ENCODE assay signal across 32 mouse cellular contexts in the genomic region with DNA sequence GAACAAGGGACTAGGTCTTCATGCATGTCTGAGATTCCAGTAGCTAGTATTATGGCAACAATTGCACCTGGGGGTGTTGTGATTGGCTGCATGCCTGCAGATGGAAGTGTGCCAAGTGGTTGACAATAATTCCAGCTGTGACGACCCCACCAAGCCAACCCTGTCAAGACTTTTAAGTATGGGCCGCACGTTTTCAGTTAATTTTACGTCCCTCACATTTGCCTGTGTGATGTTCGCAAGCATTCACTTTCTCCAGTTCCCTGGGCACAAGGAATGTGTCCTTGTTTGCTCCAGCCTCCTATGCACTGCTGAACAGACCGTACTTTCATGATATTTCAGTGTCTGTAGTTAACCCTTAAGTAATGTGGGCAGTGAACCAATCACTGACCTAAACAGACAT. TPM values are rescaled to one million over a fixed set of nuclear protein-coding genes. Genes with fewer than 3 reads are reported as not detected.
DNase-seq lines count a peak whose midpoint lies in the region; ATAC-seq and TF ChIP-seq lines count a peak whose summit lies in the region.
"Had no signal": no experiment of that assay in that cellular context is flagged by ENCODE, and none has a peak within 500 bp of the region (broad histone marks: within the 10 kb centered on the region; RNA-seq: fewer than 3 reads in every experiment).

No protein-coding gene starts in this region.

- no peaks in the 10 kb centered on the region for H3K36me3 ChIP-seq in intestine, embryonic 14.5 days (ENCODE audit: control insufficient read depth, insufficient read depth, low read length)
- no peaks in the 10 kb centered on the region for H3K36me3 ChIP-seq in intestine, embryonic 15.5 days
- no peaks in the 10 kb centered on the region for H3K36me3 ChIP-seq in kidney, embryonic 15.5 days
- H3K36me3 ChIP-seq in heart, embryonic 12.5 days = no peaks in the 10 kb centered on the region
- H3K36me3 ChIP-seq: embryonic facial prominence, embryonic 10.5 days; embryonic facial prominence, embryonic 15.5 days; forebrain, embryonic 12.5 days; G1E; liver, embryonic 12.5 days; stomach, embryonic 15.5 days had no signal

- whole genome bisulfite sequencing in intestine, embryonic 14.5 days = 68% methylated on average over 6 of the region's 6 CpGs
- 69% methylated on average over 6 of the region's 6 CpGs for WGBS in intestine, embryonic 15.5 days
- 32% methylated on average over 6 of the region's 6 CpGs for WGBS in kidney, embryonic 15.5 days
- WGBS in heart, embryonic 12.5 days = 72% methylated on average over 6 of the region's 6 CpGs

- no peak for ATAC-seq in intestine, embryonic 14.5 days (replicated peaks; ENCODE audit: low FRiP score, low TSS enrichment, low read depth)
- no peak for ATAC-seq in intestine, embryonic 15.5 days
- ATAC-seq in Patski = peak; percentile 18
- 0 out of 2 replicates have a peak, but pooled peaks have one; percentile 53 for ATAC-seq in kidney, embryonic 15.5 days (replicated peaks; ENCODE audit: low FRiP score)
- ATAC-seq in heart, embryonic 12.5 days (ENCODE audit: insufficient number of reproducible peaks, low FRiP score) = no peak
- ATAC-seq: liver, embryonic 12.5 days; liver, postnatal 0 days; midbrain, embryonic 13.5 days had no signal

- H3K27ac ChIP-seq in intestine, embryonic 14.5 days (ENCODE audit: low read depth) = no peak overlapping the region
- H3K27ac ChIP-seq in intestine, embryonic 15.5 days = no peak overlapping the region
- H3K27ac ChIP-seq in kidney, embryonic 15.5 days = no peak overlapping the region
- no peak overlapping the region for H3K27ac ChIP-seq in heart, embryonic 12.5 days (ENCODE audit: poor library complexity, severe bottlenecking)
- H3K27ac ChIP-seq: embryonic facial prominence, embryonic 10.5 days; embryonic facial prominence, embryonic 15.5 days; forebrain, embryonic 12.5 days; hindbrain, embryonic 13.5 days; liver, embryonic 12.5 days; midbrain, embryonic 13.5 days; stomach, embryonic 15.5 days had no signal

- no peak overlapping the region for H3K9ac ChIP-seq in intestine, embryonic 14.5 days (ENCODE audit: low read length)
- no peak overlapping the region for H3K9ac ChIP-seq in intestine, embryonic 15.5 days
- H3K9ac ChIP-seq in kidney, embryonic 15.5 days = no peak overlapping the region
- no peak overlapping the region for H3K9ac ChIP-seq in heart, embryonic 12.5 days
- H3K9ac ChIP-seq: embryonic facial prominence, embryonic 15.5 days; forebrain, embryonic 12.5 days; hindbrain, embryonic 13.5 days; liver, embryonic 12.5 days; liver, postnatal 0 days; midbrain, embryonic 13.5 days; stomach, embryonic 15.5 days had no signal

- no peaks in the 10 kb centered on the region for H3K9me3 ChIP-seq in intestine, embryonic 14.5 days (ENCODE audit: control insufficient read depth, low read length)
- H3K9me3 ChIP-seq in intestine, embryonic 15.5 days = no peaks in the 10 kb centered on the region
- no peaks in the 10 kb centered on the region for H3K9me3 ChIP-seq in kidney, embryonic 15.5 days (replicated peaks)
- no peaks in the 10 kb centered on the region for H3K9me3 ChIP-seq in heart, embryonic 12.5 days (replicated peaks)
- H3K9me3 ChIP-seq: embryonic facial prominence, embryonic 10.5 days; embryonic facial prominence, embryonic 15.5 days; forebrain, embryonic 12.5 days; G1E; hindbrain, embryonic 13.5 days; liver, embryonic 12.5 days; midbrain, embryonic 13.5 days; stomach, embryonic 15.5 days had no signal

- no peak for TF ChIP-seq CTCF in Patski (IDR thresholded peaks at IDR 0.05)

- peak; percentile 34 for DNase-seq in intestine, embryonic 14.5 days (ENCODE audit: low spot score)
- DNase-seq in Patski (ENCODE audit: low read depth, low spot score) = no peak
- peak; percentile 56 to 70 for DNase-seq in kidney, postnatal 25 days
- DNase-seq in urinary bladder, adult 18-20 months (ENCODE audit: low spot score in 2 of 2) = no peak
- no peak for DNase-seq in lung, postnatal 14 days
- DNase-seq: adrenal gland, adult 2 months; cerebellum, adult 2 months; cerebellum, postnatal 14 days; gastrocnemius, postnatal 10 days; heart, postnatal 4 days; layer of hippocampus, postnatal 36 days; left cerebral cortex, postnatal 4 days; liver, postnatal 0 days; lung, postnatal 10 days; thymus, adult 18-20 months; thymus, postnatal 25 days had no signal

- no peaks in the 10 kb centered on the region for H3K27me3 ChIP-seq in intestine, embryonic 14.5 days (replicated peaks; ENCODE audit: control insufficient read depth, insufficient read depth, low read length)
- no peaks in the 10 kb centered on the region for H3K27me3 ChIP-seq in intestine, embryonic 15.5 days (replicated peaks)
- H3K27me3 ChIP-seq in Patski = no peaks in the 10 kb centered on the region
- no peaks in the 10 kb centered on the region for H3K27me3 ChIP-seq in kidney, embryonic 15.5 days
- no peaks in the 10 kb centered on the region for H3K27me3 ChIP-seq in heart, embryonic 12.5 days (replicated peaks)
- H3K27me3 ChIP-seq: embryonic facial prominence, embryonic 15.5 days; forebrain, embryonic 12.5 days; hindbrain, embryonic 13.5 days; liver, embryonic 12.5 days; midbrain, embryonic 13.5 days; stomach, embryonic 15.5 days had no signal

- POLR2A ChIA-PET in Patski (lab: Charles Lee) = no interaction called here

- in situ Hi-C loops in Patski (cut with MboI; ENCODE audit: low pct_unique_long_range_greater_than_20kb) = no loop called here

- no peaks in the 10 kb centered on the region for H3K4me1 ChIP-seq in intestine, embryonic 14.5 days (replicated peaks; ENCODE audit: control insufficient read depth, insufficient read depth, low read length)
- H3K4me1 ChIP-seq in intestine, embryonic 15.5 days (replicated peaks) = no peaks in the 10 kb centered on the region
- peaks cover 5% of the 10 kb centered on the region; the same call in 1 of the 2 replicates for H3K4me1 ChIP-seq in kidney, embryonic 15.5 days
- no peaks in the 10 kb centered on the region for H3K4me1 ChIP-seq in heart, embryonic 12.5 days (replicated peaks)
- H3K4me1 ChIP-seq: embryonic facial prominence, embryonic 10.5 days; embryonic facial prominence, embryonic 15.5 days; forebrain, embryonic 12.5 days; hindbrain, embryonic 13.5 days; liver, embryonic 12.5 days; midbrain, embryonic 13.5 days; stomach, embryonic 15.5 days had no signal

- no peak overlapping the region for H3K4me3 ChIP-seq in intestine, embryonic 14.5 days (ENCODE audit: low read depth, low read length)
- H3K4me3 ChIP-seq in intestine, embryonic 15.5 days (replicated peaks) = no peak overlapping the region
- H3K4me3 ChIP-seq in kidney, embryonic 15.5 days (replicated peaks) = no peak overlapping the region
- H3K4me3 ChIP-seq in heart, embryonic 12.5 days = no peak overlapping the region
- H3K4me3 ChIP-seq: embryonic facial prominence, embryonic 10.5 days; embryonic facial prominence, embryonic 15.5 days; forebrain, embryonic 12.5 days; hindbrain, embryonic 13.5 days; liver, embryonic 12.5 days; midbrain, embryonic 13.5 days; stomach, embryonic 15.5 days had no signal

- no peak overlapping the region for H3K4me2 ChIP-seq in intestine, embryonic 14.5 days (ENCODE audit: low read length)
- no peak overlapping the region for H3K4me2 ChIP-seq in intestine, embryonic 15.5 days (replicated peaks)
- H3K4me2 ChIP-seq in kidney, embryonic 15.5 days = no peak overlapping the region
- no peak overlapping the region for H3K4me2 ChIP-seq in heart, embryonic 12.5 days
- H3K4me2 ChIP-seq: embryonic facial prominence, embryonic 15.5 days; forebrain, embryonic 12.5 days; heart, embryonic 11.5 days; hindbrain, embryonic 13.5 days; liver, embryonic 12.5 days; midbrain, embryonic 13.5 days; stomach, embryonic 15.5 days had no signal

- CTCF ChIA-PET in Patski (lab: Charles Lee) = no interaction called here

RNA-seq across cellular contexts. Expression of a gene that starts 15.0 kb away (rescaled TPM):
- polyA plus RNA-seq in intestine, embryonic 14.5 days (2014; fragmentation: Nextera tagmentation; extraction: Ambion mirVana) = 0.30 and 0.45 TPM in 2 replicates
- 0.40 and 0.48 TPM in 2 replicates for polyA plus RNA-seq in intestine, embryonic 15.5 days (2015; fragmentation: Nextera tagmentation; extraction: Ambion mirVana)
- polyA plus RNA-seq in Patski (2021) = not detected
- 0.10 and 0.22 TPM in 2 replicates for polyA plus RNA-seq in kidney, embryonic 15.5 days (2015; fragmentation: Nextera tagmentation; extraction: Ambion mirVana)
- polyA plus RNA-seq in heart, embryonic 12.5 days (2016; fragmentation: Nextera tagmentation; extraction: Ambion mirVana) = 0.13 and 0.31 TPM in 2 replicates
- polyA plus RNA-seq: adrenal gland, adult 2 months; G1E; large intestine, adult 2 months; liver, postnatal 0 days; neural tube, embryonic 14.5 days had no signal

RNA-seq across cellular contexts. Expression of a gene that starts 19.3 kb away (rescaled TPM):
- 2.8 and 3.0 TPM in 2 replicates for polyA plus RNA-seq in intestine, embryonic 14.5 days (2014; fragmentation: Nextera tagmentation; extraction: Ambion mirVana)
- polyA plus RNA-seq in intestine, embryonic 15.5 days (2015; fragmentation: Nextera tagmentation; extraction: Ambion mirVana) = 1.6 and 2.0 TPM in 2 replicates
- polyA plus RNA-seq in Patski (2021) = not detected
- 1.7 and 1.8 TPM in 2 replicates for polyA plus RNA-seq in kidney, embryonic 15.5 days (2015; fragmentation: Nextera tagmentation; extraction: Ambion mirVana)
- polyA plus RNA-seq in heart, embryonic 12.5 days (2016; fragmentation: Nextera tagmentation; extraction: Ambion mirVana) = 0.95 and 0.96 TPM in 2 replicates
- polyA plus RNA-seq: G1E had no signal

RNA-seq across cellular contexts. Expression of a gene that starts 32.2 kb away (rescaled TPM):
- polyA plus RNA-seq in intestine, embryonic 14.5 days (2014; fragmentation: Nextera tagmentation; extraction: Ambion mirVana) = 1.3 and 3.2 TPM in 2 replicates
- polyA plus RNA-seq in intestine, embryonic 15.5 days (2015; fragmentation: Nextera tagmentation; extraction: Ambion mirVana) = 4.8 TPM in 2 replicates
- 0.18 TPM for polyA plus RNA-seq in Patski (2021)
- 0.62 and 0.82 TPM in 2 replicates for polyA plus RNA-seq in kidney, embryonic 15.5 days (2015; fragmentation: Nextera tagmentation; extraction: Ambion mirVana)
- 0.55 TPM in 1 of 2 replicates, not detected in the other for polyA plus RNA-seq in heart, embryonic 12.5 days (2016; fragmentation: Nextera tagmentation; extraction: Ambion mirVana)
- polyA plus RNA-seq: forebrain, embryonic 12.5 days; G1E; heart, embryonic 11.5 days; hindbrain, embryonic 13.5 days; midbrain, embryonic 13.5 days had no signal

RNA-seq across cellular contexts. Expression of a gene that starts 39.1 kb away (rescaled TPM):
- polyA plus RNA-seq in intestine, embryonic 14.5 days (2014; fragmentation: Nextera tagmentation; extraction: Ambion mirVana) = not detected in 2 replicates
- not detected in 2 replicates for polyA plus RNA-seq in intestine, embryonic 15.5 days (2015; fragmentation: Nextera tagmentation; extraction: Ambion mirVana)
- polyA plus RNA-seq in Patski (2021) = not detected
- 0.42 and 0.49 TPM in 2 replicates for polyA plus RNA-seq in kidney, embryonic 15.5 days (2015; fragmentation: Nextera tagmentation; extraction: Ambion mirVana)
- not detected in 2 replicates for polyA plus RNA-seq in heart, embryonic 12.5 days (2016; fragmentation: Nextera tagmentation; extraction: Ambion mirVana)
- polyA plus RNA-seq: embryonic facial prominence, embryonic 10.5 days; embryonic facial prominence, embryonic 15.5 days; forebrain, embryonic 12.5 days; G1E; heart, embryonic 11.5 days; heart, postnatal 0 days; hindbrain, embryonic 13.5 days; liver, embryonic 12.5 days; midbrain, embryonic 13.5 days; neural tube, embryonic 14.5 days had no signal

RNA-seq across cellular contexts. Expression of a gene that starts 42.7 kb away (rescaled TPM):
- polyA plus RNA-seq in intestine, embryonic 14.5 days (2014; fragmentation: Nextera tagmentation; extraction: Ambion mirVana) = not detected in 2 replicates
- not detected in 2 replicates for polyA plus RNA-seq in intestine, embryonic 15.5 days (2015; fragmentation: Nextera tagmentation; extraction: Ambion mirVana)
- 0.23 TPM for polyA plus RNA-seq in Patski (2021)
- polyA plus RNA-seq in kidney, embryonic 15.5 days (2015; fragmentation: Nextera tagmentation; extraction: Ambion mirVana) = not detected in 2 replicates
- polyA plus RNA-seq in heart, embryonic 12.5 days (2016; fragmentation: Nextera tagmentation; extraction: Ambion mirVana) = not detected in 2 replicates
- polyA plus RNA-seq: adrenal gland, adult 2 months; cerebellum, adult 2 months; embryonic facial prominence, embryonic 10.5 days; forebrain, embryonic 12.5 days; G1E; heart, embryonic 11.5 days; hindbrain, embryonic 13.5 days; large intestine, adult 2 months; limb, embryonic 14.5 days; liver, embryonic 12.5 days; liver, postnatal 0 days; midbrain, embryonic 13.5 days; neural tube, embryonic 14.5 days; stomach, embryonic 15.5 days had no signal

Comparison
In these comparisons a context has a peak if more than half of its experiments do, and no peak if none do; other contexts are left out.
1. ATAC-seq: peak in Patski (single experiment) and kidney, embryonic 15.5 days (single experiment); none in intestine, embryonic 14.5 days (single experiment), intestine, embryonic 15.5 days (single experiment) and heart, embryonic 12.5 days (single experiment).
2. DNase-seq: peak in intestine, embryonic 14.5 days (single experiment) and kidney, postnatal 25 days (2 of 2); none in Patski (single experiment), urinary bladder, adult 18-20 months (0 of 2) and lung, postnatal 14 days (single experiment).